Mouse (Mus musculus): ENCODE data around the gene Vsig10. TPM values are rescaled to one million over a fixed set of nuclear protein-coding genes. Genes with fewer than 3 reads are reported as not detected.
"Not testable (repeated sequence)": the region's sequence is repeated elsewhere in the genome, so short reads cannot be mapped to it uniquely, and the experiment has no call there.

Gene Vsig10
- total RNA-seq, 2 experiments from 2014 or later: 2.0 to 2.2 TPM

GRCm38 (mm10) chr5:117364821-117365220 is 45.9 kb downstream of the Vsig10 start:
- intact Hi-C loops (cut with DNase I): no loop called here
- no peak for DNase-seq (ENCODE audit: extremely low spot score in 1 of 2, low spot score in 2 of 2)

GRCm38 (mm10) chr5:117365904-117366561 is 47.1 kb downstream of the Vsig10 start:
- intact Hi-C loops (cut with DNase I): no loop called here
- DNase-seq (ENCODE audit: extremely low spot score in 1 of 2, low spot score in 2 of 2): no peak

- intact Hi-C loops (cut with DNase I): no loop called here
- DNase-seq (ENCODE audit: extremely low spot score in 1 of 2, low spot score in 2 of 2): no peak
Observed at GRCm38 (mm10) chr5:117367206-117367605, 48.3 kb downstream of the Vsig10 start.

- no peak for DNase-seq (ENCODE audit: extremely low spot score in 1 of 2, low spot score in 2 of 2)
- intact Hi-C loops (cut with DNase I): no loop called here
Observed at GRCm38 (mm10) chr5:117370592-117370991, 51.7 kb downstream of the Vsig10 start.

DNA sequence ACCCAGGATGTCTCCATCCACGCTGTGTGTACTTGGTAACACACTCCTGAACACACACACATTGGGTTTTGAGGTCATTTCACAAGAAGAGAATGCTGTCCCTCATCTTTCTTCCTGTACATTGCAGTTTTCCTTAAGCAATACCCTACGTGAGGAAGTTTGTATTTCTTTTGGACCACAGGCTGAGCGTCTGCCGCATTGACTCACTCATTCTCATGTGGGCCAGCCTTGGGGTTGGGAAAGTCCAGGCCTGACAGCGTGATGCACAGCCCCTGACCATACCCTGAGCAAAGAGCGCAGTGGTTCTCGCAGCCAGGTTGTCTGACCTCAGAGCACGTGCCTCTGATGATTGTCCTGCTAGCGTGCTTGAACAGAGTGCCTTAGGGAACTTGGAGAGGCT is 54.5 kb downstream of the Vsig10 start:
- DNase-seq (ENCODE audit: extremely low spot score in 1 of 2, low spot score in 2 of 2): no peak
- intact Hi-C loops (cut with DNase I): no loop called here

DNA sequence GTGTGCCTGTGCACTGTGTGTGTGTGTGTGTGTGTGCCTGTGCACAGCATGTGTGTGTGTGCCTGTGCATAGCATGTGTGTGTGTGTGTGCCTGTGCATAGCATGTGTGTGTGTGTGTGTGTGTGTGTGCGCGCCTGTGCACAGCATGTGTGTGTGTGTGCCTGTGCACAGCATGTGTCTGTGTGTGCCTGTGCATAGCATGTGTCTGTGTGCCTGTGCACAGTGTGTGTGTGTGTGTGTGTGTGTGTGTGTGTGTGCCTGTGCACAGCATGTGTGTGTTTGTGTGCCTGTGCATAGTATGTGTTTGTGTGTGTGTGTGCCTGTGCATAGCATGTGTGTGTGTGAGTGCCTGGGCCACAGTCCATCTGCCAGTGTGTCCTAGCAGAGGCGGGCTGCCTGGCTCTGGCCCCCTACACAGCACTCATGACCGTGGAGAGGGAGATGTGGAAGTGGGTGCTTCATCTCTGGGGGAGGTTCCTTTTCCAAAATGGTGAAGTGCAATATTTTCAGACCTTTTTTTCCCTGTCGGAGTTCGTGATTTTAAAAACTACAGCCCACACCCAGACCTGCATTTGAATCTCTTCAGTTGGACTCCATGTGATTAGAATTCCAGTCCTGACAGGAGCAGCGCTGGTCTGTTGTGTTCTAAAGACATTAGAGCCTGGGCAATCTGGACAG is 55.6 kb downstream of the Vsig10 start:
- no peak for DNase-seq (ENCODE audit: extremely low spot score in 1 of 2, low spot score in 2 of 2)
- intact Hi-C loops (cut with DNase I): no loop called here

- intact Hi-C loops (cut with DNase I): no loop called here
- DNase-seq (ENCODE audit: extremely low spot score in 1 of 2, low spot score in 2 of 2): peak in 1 of 2 experiments; percentile 49
Observed at GRCm38 (mm10) chr5:117376331-117376761, 57.5 kb downstream of the Vsig10 start.

DNA sequence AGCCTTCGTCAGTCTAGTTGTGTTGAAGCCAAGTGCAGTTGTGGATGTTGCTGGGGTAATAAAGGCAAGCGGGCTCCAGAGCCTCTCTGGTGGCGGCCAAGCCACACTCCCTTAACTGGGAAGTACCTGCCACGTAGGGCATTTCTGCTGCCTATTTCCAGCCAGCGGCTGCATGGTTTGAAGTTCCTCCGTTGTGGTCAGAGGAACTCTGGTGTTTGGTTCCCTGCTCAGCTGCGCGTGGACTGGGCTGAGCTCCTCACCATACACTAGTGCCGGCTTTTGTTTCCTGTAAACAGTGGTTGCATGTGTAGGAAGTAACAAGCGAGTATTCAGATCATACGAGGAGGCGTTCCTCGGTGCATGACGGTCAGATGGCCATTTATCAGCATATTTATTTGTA is 58.8 kb downstream of the Vsig10 start:
- DNase-seq (ENCODE audit: extremely low spot score in 1 of 2, low spot score in 2 of 2); intact Hi-C loops (cut with DNase I): not testable (repeated sequence)

DNA sequence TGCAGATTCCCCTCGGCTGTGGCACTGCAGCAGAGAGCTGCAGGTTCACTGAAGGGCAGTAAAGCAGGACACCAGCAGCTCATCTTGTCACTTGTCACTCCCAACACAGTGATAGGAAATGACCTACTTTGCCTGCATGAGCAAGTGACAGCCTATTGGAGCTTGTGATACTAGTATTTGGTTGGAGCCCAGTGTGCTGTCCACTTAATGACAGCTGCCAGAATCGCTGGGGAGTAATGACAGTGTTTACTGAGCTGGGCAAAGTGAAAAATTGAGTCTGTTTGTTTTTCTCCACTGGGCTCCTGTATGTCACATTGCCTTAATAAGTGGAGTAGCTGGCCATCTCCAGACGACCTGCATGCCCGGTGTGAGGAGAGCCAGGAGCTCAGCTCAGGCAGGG is 61.3 kb downstream of the Vsig10 start:
- no peak for DNase-seq (ENCODE audit: extremely low spot score in 1 of 2, low spot score in 2 of 2)
- intact Hi-C loops (cut with DNase I): no loop called here

GRCm38 (mm10) chr5:117381785-117382184 is 62.9 kb downstream of the Vsig10 start:
- intact Hi-C loops (cut with DNase I): no loop called here
- DNase-seq (ENCODE audit: extremely low spot score in 1 of 2, low spot score in 2 of 2): no peak

GRCm38 (mm10) chr5:117383198-117383597 is 64.3 kb downstream of the Vsig10 start:
- intact Hi-C loops (cut with DNase I): no loop called here
- DNase-seq (ENCODE audit: extremely low spot score in 1 of 2, low spot score in 2 of 2): no peak

DNA sequence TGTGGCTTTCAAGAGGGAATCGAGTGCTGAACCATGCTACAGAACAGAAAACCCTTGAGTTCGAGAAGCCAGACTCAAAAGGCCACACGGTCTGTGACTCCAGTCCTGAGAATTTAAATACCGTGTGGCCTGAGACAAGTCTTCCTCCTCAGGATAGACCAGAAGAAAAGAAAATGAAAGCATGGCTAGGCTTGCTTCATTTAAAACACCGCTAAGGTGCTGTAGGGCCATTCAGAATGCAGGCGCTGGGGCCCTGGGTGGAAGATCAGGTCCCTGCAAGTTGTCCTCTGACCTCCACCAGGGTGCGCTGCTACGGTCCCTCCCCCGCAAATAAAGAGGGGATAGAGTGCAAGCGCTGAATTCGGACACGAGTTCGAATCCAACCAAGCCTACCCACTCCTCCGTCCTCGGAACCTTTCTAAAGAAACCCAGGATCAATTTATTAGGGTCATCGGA is 69.4 kb downstream of the Vsig10 start:
- intact Hi-C loops (cut with DNase I): no loop called here

DNA sequence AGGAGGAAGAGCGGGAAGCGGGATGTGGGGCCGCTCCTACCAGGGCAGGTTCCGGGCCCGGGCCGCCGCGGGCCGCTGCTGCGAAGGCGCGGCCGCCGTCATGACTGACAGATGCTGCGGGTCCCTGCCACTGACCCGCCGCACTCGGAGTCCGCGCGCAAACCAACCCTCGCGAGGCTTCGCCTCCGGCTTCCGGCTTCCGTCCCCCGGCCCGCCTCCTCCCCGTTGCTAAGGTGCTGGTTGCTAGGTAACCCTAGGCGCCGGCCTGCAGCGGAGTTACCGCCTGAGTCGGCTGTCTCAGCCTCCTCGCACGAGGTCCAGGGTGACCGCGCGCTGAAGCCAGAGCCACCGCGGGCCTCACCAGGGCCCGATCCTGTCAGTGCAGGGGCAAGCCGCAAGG is 70.0 kb downstream of the Vsig10 start, which contains the start of gene Rfc5:
Gene Rfc5, minus strand, starts transcription at position 171 of the 400 bp plus-strand sequence.
- intact Hi-C loops (cut with DNase I): no loop called here
- peak; percentile 93 to 98 for DNase-seq (ENCODE audit: extremely low spot score in 1 of 2, low spot score in 2 of 2)

More for the DNA sequence above, 69.4 kb downstream of the Vsig10 start:
- DNase-seq (ENCODE audit: extremely low spot score in 1 of 2, low spot score in 2 of 2): peak in 1 of 2 experiments; percentile 73

- intact Hi-C loops (cut with DNase I): no loop called here
- DNase-seq (ENCODE audit: extremely low spot score in 1 of 2, low spot score in 2 of 2): no peak
Observed at GRCm38 (mm10) chr5:117390895-117391294, 72.0 kb downstream of the Vsig10 start.

GRCm38 (mm10) chr5:117395834-117396233 is 77.0 kb downstream of the Vsig10 start:
- DNase-seq (ENCODE audit: extremely low spot score in 1 of 2, low spot score in 2 of 2): no peak
- intact Hi-C loops (cut with DNase I): no loop called here

DNA sequence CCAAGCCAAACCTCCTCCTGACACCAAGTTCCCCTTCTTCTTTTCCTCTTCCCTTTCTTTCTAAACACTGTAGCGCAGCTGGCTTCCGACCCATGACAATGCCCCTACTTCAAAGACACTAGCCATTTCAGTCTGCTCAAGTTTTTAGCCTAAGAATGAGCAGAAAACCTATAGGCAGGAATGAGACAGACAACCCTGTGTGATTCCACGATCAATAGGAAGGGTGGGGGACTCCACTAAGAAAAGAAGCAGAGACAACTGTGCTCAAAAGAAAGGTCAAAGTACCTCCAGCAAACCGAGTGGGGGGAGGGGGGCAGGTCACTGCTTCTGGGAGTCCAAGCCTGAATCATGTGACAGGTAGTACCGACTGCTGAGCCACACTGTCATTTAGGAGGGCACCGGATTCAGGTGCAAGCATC is 77.7 kb downstream of the Vsig10 start:
- no peak for DNase-seq (ENCODE audit: extremely low spot score in 1 of 2, low spot score in 2 of 2)
- intact Hi-C loops (cut with DNase I): no loop called here

DNA sequence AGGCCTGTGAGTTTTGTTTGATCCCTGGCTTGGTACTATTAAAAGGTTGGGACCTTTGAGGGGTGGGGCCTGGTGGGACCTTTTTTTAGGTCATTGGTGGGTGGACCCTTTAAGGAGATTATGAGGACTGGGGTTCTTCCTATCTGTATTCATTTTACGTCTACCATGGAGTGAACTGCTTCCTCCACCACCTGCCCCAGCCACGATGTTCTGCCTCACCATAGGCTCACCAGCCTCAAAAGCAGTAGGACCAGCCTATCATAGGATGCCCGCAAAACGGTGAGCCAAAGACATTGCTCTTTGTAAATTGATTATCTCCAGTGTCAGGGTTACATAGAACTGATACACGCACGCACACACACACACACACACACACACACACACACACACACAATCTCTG is 78.5 kb downstream of the Vsig10 start:
- intact Hi-C loops (cut with DNase I): no loop called here
- no peak for DNase-seq (ENCODE audit: extremely low spot score in 1 of 2, low spot score in 2 of 2)

DNA sequence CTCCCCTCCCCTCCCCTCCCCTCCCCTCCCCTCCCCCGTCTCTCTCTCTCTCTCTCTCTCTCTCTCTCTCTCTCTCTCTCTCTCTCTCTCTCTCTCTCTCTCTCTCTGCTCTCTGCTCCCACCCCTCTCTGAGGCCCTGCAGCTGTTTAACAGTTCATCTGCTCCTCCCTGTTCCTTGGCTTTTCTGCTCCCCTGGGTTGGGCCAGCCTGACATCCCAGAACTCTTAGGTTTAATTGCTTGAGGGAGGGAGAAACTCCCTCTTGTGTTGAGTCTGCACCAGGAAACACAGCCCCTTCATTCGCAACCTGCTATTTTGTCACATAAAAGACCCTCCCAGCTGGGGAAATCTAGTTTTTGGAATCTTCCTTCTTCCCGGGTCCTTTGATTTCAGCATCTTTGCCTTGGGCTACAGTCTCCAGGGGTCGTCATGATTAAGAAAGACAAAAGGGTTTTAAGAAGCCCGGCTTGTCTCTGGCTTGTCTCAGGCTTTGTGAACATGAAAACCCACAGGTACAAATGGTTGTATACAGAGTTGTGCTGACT is 79.2 kb downstream of the Vsig10 start:
- no peak for DNase-seq (ENCODE audit: extremely low spot score in 1 of 2, low spot score in 2 of 2)
- intact Hi-C loops (cut with DNase I): no loop called here

GRCm38 (mm10) chr5:117399281-117399680 is 80.4 kb downstream of the Vsig10 start:
- DNase-seq (ENCODE audit: extremely low spot score in 1 of 2, low spot score in 2 of 2): no peak
- intact Hi-C loops (cut with DNase I): no loop called here

GRCm38 (mm10) chr5:117403609-117404008 is 84.7 kb downstream of the Vsig10 start:
- intact Hi-C loops (cut with DNase I): no loop called here
- no peak for DNase-seq (ENCODE audit: extremely low spot score in 1 of 2, low spot score in 2 of 2)
